ENCODE assay signal across 10 mouse cellular contexts in genomic region chr13:20635646-20636045, GRCm38 (mm10).
DNase-seq lines count a peak whose midpoint lies in the region; ATAC-seq lines count a peak whose summit lies in the region.
"Had no signal": no experiment of that assay in that cellular context is flagged by ENCODE, and none has a peak within 500 bp of the region (broad histone marks: within the 10 kb centered on the region; RNA-seq: fewer than 3 reads in every experiment).

No protein-coding gene starts in this region.

- no peak overlapping the region for H3K4me2 ChIP-seq in midbrain, embryonic 16.5 days (ENCODE audit: low read length)
- H3K4me2 ChIP-seq: limb, embryonic 15.5 days had no signal

- no peaks in the 10 kb centered on the region for H3K4me1 ChIP-seq in midbrain, embryonic 16.5 days (ENCODE audit: control insufficient read depth, insufficient read depth, low read length)
- H3K4me1 ChIP-seq in midbrain, embryonic 10.5 days = no peaks in the 10 kb centered on the region
- H3K4me1 ChIP-seq: limb, embryonic 15.5 days had no signal

- H3K9ac ChIP-seq in midbrain, embryonic 16.5 days (ENCODE audit: low read depth, low read length) = no peak overlapping the region
- H3K9ac ChIP-seq: limb, embryonic 15.5 days had no signal

- no peak overlapping the region for H3K4me3 ChIP-seq in midbrain, embryonic 16.5 days (ENCODE audit: low read depth, low read length)
- H3K4me3 ChIP-seq in midbrain, embryonic 10.5 days = no peak overlapping the region
- H3K4me3 ChIP-seq: limb, embryonic 15.5 days had no signal

- ATAC-seq in midbrain, embryonic 16.5 days = peak; percentile 14; the same call in 1 of the 2 replicates

- 55% methylated on average over 2 of the region's 2 CpGs for WGBS in midbrain, embryonic 16.5 days
- 79% methylated on average over 2 of the region's 2 CpGs for WGBS in midbrain, embryonic 10.5 days

- H3K9me3 ChIP-seq in midbrain, embryonic 16.5 days (replicated peaks; ENCODE audit: control insufficient read depth, low read length, poor library complexity, severe bottlenecking) = no peaks in the 10 kb centered on the region
- H3K9me3 ChIP-seq in midbrain, embryonic 10.5 days (replicated peaks) = no peaks in the 10 kb centered on the region
- H3K9me3 ChIP-seq: limb, embryonic 15.5 days had no signal

- DNase-seq in midbrain, embryonic 10.5 days (ENCODE audit: low spot score) = no peak
- peak; percentile 74 to 82 for DNase-seq in cerebellum, postnatal 14 days
- DNase-seq in layer of hippocampus, postnatal 10 days (ENCODE audit: low spot score in 2 of 2) = peak; percentile 46 to 61
- DNase-seq in right cerebral cortex, postnatal 36 days (ENCODE audit: low spot score in 2 of 2) = peak; percentile 23 to 38
- DNase-seq in urinary bladder, postnatal 25 days (ENCODE audit: low spot score) = no peak
- DNase-seq in T-cell, adult 2 months (ENCODE audit: low spot score) = no peak
- DNase-seq in kidney, adult 8-10 months = no peak
- DNase-seq: lung, postnatal 10 days had no signal

- H3K27me3 ChIP-seq in midbrain, embryonic 16.5 days (ENCODE audit: control insufficient read depth, insufficient read depth, low read depth, low read length) = no peaks in the 10 kb centered on the region
- H3K27me3 ChIP-seq in midbrain, embryonic 10.5 days (ENCODE audit: low read depth, poor library complexity, severe bottlenecking) = no peaks in the 10 kb centered on the region
- H3K27me3 ChIP-seq: limb, embryonic 15.5 days had no signal

- H3K27ac ChIP-seq in midbrain, embryonic 16.5 days (ENCODE audit: low read length) = no peak overlapping the region
- H3K27ac ChIP-seq in midbrain, embryonic 10.5 days (replicated peaks) = no peak overlapping the region
- H3K27ac ChIP-seq: limb, embryonic 15.5 days had no signal

- no peaks in the 10 kb centered on the region for H3K36me3 ChIP-seq in midbrain, embryonic 16.5 days (ENCODE audit: control insufficient read depth, insufficient read depth, low read length)
- H3K36me3 ChIP-seq in midbrain, embryonic 10.5 days = no peaks in the 10 kb centered on the region
- H3K36me3 ChIP-seq: limb, embryonic 15.5 days had no signal

Comparison
In these comparisons a context has a peak if more than half of its experiments do, and no peak if none do; other contexts are left out.
1. DNase-seq: peak in cerebellum, postnatal 14 days (2 of 2), layer of hippocampus, postnatal 10 days (2 of 2) and right cerebral cortex, postnatal 36 days (2 of 2); none in midbrain, embryonic 10.5 days (single experiment), urinary bladder, postnatal 25 days (single experiment), T-cell, adult 2 months (single experiment) and kidney, adult 8-10 months (0 of 2).